Mouse (Mus musculus) retina, adult 2 months (tissue): ENCODE data around the gene Fam213a.
"Not testable (repeated sequence)": the region's sequence is repeated elsewhere in the genome, so short reads cannot be mapped to it uniquely, and the experiment has no call there.

Experiments
- DNase-seq: peaks from one replicate; pipeline ENCODE4 v3.0.0-alpha.2; 2012; ENCODE audit warnings: low read depth, low spot score

Gene Fam213a

DNA sequence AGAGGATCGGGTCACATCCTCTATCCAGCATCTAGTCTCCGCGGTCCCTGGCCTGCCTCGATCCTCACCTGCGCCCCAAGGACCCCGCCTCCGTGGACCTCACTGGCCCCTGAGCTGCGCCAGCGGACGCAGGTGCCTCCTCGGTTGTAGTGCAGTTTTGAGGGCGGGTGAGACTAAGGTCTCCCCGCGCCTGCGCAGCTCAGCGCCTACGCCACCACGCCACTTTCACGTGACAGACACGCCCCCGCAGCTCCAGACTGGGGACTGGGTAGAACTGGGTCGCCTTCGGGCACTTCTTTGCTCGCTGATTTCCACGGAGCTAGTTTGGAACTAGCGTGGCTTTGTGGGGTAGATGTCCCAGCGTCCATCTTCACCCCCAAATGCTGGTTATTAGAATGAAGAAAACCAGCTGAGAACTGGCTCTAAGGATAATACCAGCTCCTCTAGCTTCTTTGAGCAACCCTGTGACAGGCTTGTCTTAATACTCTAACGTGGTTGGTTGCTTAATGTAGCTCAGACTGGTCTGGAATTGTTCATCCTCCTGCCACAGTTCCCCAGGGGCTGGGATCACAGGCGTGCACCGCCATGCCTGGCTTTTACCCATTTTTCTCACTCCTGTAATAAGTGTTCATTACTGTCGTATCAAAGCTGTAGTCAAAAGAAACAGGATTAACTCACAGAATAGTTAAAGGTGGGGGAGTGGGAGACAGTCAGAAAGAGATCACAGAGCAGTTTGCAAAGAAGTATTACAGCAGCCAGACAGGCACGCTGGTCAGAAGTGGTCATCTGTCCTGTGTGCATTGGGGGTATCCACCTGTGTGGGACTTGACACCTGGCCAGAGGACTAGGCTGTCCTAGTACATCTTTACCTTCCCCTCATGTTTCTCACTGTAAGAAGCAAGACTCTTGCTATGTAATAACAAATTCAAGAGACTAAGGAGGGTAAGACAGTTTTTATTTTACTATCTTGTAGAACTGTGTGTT lies at the start of gene Fam213a:
Gene Fam213a (minus strand): TSS at position 159 of the 984 bp plus-strand sequence.
- peak; percentile 81 for DNase-seq

GRCm38 (mm10) chr14:41053190-41053589 lies 39.6 kb upstream of the Fam213a start:
- not testable (repeated sequence) for DNase-seq

DNA sequence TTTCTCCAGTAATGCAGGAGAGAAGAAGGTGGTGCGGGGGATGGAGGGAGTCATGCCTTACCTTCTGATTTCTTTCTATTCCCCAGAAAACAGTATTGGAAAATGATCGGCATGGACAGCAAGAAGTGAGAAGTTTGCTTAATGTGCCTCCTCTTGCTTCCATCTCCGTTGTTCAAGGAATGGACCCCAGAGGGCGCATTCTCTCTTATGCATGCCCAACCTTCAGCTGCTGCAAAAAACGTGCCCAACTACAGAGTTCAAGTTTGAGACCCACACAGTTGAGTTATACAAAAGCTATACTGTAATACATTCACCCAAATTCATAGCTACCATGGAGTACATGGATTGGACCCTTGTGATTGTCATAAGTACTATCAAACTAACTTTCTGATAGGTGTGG lies 38.9 kb upstream of the Fam213a start:
- DNase-seq = no peak

GRCm38 (mm10) chr14:41050471-41050870 lies 36.9 kb upstream of the Fam213a start:
- DNase-seq = no peak

DNA sequence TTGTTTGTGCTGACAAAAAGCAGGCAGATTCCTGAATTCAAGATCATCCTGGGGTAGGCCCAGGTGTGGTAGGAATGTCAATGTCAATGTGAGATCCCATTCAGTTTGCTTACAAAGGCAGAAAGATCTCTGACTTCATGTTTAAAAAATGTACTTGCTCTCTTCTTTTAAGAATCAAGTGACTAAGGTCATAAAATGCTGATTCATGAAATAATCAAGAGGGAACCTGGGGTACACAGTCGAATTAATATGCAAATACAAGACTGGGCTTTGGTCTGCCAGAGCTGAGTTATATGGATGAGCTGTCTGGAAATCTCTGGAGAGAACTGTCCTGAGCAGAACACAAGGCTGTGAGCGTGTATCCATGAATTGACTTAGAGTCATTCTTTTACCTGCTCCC lies 33.8 kb upstream of the Fam213a start:
- DNase-seq = no peak

DNA sequence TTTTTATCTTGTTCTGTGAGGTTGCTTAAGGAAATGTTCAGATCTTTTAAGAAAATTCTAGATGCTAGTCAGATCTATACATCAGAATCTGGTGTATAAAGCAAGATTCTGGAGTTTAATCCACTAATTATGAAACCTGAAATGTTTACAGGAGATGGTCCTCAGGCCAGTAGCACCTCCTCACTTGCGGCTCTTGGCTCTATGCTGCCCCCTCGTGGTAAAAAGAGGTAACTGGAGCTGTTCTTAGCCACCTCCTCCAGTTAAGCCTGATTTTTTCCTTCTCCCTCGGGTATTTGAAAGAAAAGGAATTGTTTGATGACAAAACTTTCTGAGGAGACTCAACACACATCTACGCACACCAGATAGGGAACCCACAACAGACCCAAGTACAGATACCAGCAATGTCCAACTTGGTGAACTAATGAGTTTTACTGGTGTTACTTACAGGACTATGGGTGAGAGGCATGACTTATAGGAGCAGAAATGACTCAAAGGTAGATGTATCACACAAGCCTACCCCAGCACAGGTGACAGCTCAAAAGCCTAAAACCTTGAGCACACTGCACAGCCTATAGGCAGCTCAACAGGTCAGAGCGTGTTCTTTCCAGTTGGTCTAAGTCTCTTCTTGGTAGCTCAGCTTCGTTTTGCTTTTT lies 21.7 kb upstream of the Fam213a start:
- peak; percentile 44 for DNase-seq

GRCm38 (mm10) chr14:41033135-41034110 lies 19.8 kb upstream of the Fam213a start:
- peak; percentile 71 for DNase-seq

DNA sequence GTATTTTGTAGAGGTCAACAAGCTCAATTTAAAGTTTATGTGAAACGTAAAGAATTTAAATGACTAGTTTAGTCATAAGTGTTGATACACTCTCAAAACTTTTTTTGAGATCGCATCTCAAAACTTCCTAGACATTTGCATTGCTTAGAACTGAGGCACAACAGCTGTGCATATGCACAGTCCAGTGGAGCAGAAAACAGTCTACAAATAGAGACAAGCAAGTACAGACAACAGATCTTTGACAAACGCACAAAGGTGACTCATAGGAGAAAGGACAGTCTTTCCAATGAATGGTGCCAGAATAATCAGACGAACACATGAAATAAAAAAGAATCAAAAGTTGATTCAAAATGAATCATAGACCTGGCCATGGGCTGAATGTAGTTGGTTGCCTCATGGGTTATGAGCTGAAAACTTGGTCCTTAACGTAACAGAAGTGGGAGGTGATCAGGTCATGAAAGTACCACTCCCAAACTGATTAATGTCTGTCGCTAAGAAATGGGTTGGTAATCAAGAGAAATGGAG lies 17.5 kb upstream of the Fam213a start:
- DNase-seq = no peak

- no peak for DNase-seq
Observed at GRCm38 (mm10) chr14:41029303-41029702, 15.7 kb upstream of the Fam213a start.

DNA sequence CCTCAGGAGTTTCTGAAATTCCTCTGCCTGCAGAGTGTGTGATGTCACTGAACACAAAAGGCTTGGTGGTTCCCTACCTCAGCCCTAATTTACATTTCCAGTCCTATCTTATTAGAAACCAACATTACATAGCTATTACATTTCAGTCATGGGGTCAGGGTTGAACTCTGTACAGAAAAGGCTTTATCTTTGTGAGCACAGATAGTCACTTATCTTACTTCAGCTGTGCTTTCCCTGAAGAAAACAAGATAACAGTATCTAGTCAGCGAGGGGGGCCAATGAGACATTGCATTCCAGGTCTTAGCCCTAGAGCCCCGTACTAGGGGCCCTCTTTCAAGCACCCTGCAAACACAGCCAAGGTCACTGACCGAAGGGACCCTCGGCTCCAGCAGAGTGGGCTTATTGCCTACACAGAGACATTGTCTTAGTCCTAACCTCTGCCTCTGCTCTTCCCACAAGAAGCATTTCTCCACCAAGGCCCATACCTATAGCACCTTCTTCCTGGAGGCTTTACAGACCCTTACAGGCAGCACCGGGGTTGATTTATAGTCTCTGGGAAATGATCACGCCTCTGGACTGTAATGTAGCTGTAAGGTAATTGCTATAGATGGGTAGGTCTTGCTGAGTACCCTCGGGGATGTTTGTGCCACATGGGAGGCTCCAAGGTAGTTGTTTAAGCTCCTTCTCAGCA lies 12.2 kb upstream of the Fam213a start:
- no peak for DNase-seq

- DNase-seq = no peak
Observed at GRCm38 (mm10) chr14:41025087-41025486, 11.5 kb upstream of the Fam213a start.

DNA sequence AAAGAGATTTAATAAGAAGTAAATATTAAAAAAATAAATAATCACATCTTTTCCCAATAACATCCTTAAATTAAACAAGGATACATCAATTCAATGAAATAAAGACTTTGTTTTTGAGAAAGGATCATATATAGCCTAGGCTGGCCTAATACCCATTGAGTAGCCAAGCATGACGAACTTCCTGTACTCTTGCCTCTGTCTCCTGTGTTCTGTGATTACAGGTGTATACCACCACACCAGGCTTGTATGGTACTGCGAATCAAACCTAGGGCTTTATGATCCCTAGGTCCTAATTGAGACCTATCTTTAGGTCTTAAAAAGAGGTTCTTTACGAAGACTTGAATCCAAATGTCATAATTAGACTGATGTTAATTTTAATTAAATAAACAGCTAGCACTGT lies 7.7 kb upstream of the Fam213a start:
- no peak for DNase-seq

DNA sequence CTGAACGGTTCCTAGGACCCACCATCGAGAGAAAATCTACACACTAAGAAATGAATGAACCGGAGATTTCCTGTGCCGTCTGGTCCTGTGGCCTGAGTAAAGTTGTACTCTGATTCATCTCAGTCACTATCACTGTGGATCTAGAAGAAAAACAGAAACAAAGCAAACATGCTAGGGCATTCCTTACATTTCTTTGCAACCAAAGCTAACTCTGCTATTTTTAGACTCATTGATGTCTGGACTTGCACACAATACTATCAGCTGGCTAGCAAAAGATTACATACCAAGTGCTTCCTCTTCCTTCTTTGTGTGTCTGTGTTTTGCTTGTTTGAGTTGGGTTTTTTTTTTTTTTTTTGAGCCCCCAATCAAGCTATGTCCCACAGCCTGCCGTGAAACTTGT lies 3.9 kb upstream of the Fam213a start:
- no peak for DNase-seq

GRCm38 (mm10) chr14:41014701-41015240 lies 1.2 kb upstream of the Fam213a start:
- no peak for DNase-seq

DNA sequence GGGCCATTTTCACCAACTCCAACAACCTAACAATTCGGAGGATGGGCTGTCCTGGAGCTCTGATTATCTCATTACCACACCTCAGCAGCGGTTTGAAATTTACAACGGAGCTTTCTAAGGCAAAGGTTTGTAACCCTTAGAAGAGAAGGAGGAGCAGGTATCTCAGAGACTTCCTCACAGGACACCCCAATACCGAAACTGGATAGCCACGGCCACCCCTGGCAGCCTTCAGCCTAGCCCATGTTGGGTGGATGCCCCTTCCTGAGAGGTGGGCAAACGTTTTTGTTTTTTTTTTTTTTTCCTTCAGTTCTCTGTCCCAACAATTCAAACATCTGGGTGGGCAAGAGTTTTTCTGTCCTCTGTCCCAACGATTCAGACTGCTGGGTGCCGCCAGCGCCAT lies 445 bp downstream of the Fam213a start:
- DNase-seq = no peak

- no peak for DNase-seq
Observed at GRCm38 (mm10) chr14:41011916-41012315, 1.7 kb downstream of the Fam213a start.

GRCm38 (mm10) chr14:41008138-41008537 lies 5.5 kb downstream of the Fam213a start:
- DNase-seq = no peak

- no peak for DNase-seq
Observed at GRCm38 (mm10) chr14:41007641-41008040, 5.9 kb downstream of the Fam213a start.

DNA sequence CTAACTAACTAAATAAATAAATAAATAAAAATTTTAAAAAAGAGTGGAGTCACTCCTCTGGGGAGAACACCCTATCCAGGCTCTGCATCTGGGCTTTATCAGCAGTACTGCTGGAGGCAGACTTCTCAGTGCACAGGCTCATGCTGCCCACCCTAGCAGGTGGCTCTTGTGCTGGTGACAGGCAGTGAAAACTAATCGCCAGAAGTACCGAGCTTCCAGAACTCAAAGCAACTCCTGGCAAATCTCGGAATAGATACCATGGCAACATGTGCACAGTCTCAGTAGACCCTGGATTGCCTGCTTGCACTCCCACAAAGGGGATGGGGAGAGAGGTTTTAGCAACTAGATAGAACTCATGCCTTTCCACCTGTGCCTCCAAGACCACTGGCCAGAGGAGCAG lies 6.7 kb downstream of the Fam213a start:
- no peak for DNase-seq

DNA sequence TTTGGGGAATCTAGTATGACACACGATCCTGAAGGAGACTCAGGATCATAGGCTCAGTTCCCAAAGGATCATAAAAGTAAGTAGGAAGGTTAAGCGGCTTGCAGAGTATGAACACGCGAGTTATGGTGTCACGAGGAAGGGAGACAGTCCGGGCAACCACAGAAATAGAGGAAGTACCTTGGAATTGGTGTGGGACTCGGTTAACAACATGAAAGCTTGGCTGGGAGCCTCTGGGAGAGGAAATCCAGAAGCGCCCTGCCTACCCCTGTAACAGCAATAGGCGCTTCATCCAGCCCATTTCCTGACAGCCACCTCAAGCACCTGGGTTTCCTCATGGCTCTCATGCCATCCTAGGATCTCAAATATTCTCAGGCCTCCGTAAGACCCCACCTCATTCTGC lies 7.3 kb downstream of the Fam213a start:
- DNase-seq = no peak
